Mouse (Mus musculus): ENCODE results near the gene Gnpat.

The Gnpat gene

DNA sequence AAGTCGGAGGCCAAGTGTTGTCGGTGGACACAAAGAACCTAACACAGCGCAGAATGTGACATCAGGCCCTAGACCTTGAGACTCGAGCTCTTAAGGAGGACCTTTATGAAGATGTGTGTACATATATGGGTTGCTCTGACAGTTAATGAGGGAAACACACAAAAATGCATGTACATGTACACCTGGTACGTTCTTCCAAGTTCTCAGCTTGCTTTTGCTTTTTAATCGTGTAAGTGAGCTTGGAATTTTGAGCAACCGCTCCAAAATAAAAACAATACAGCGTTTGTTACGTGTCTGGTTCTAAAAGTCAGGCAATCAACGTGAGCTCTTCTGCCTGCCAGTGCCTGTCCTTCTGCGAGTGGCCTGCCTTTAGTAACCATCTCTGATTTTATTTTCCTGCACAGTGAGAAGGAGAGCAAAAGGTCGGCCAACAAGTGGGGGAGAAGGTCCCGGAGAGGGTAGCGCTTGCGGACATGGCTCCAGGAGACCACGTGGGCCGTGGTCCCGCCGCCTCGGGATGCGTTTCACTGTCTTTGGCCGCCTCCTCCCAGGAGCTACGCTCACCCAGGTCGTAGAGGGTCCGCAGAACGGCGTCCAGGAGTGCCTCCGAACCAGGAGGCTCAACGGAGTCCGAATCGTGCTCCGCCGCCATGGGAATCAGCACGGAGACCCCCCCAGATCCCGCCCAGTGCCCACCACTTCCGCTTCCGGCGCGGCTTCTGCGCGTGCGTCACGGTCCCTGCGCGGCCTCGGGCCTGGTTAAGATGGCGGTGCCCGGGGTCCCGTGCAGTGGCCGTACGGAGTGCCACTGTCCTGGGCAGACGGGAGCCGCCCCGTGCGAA lies at the start of gene Gnpat, which contains the start of gene 2810004N23Rik:
TSS of gene Gnpat (plus strand) at position 713 of the 842 bp plus-strand sequence.
TSS of gene 2810004N23Rik (minus strand) at position 800 of the 842 bp plus-strand sequence.
- DNase-seq (ENCODE audit: low spot score in 2 of 2) = peak; percentile 78 to 88

GRCm38 (mm10) chr8:124813326-124813725 lies 49.5 kb upstream of the Gnpat start:
- no peak for DNase-seq (ENCODE audit: low spot score in 2 of 2)

DNA sequence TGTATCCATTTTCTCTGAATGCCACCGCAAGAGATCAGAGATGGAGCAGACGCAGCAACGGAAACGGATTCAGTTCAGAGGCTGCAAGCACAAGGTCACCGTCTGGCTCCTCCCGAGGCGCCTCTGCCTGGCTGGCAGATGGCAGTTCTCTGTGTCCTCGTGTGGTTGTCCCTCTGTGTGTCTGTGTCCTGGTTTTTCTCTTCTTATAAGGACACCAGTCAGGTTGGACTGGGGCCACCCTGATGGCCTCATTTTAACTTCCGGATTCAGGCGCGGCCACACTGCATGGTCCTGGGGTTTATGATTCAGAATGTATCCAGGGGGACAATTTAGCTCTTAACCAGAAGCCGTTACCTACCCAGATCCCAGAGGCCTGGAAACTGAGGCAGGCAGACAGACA lies 47.0 kb upstream of the Gnpat start:
- no peak for DNase-seq (ENCODE audit: low spot score in 2 of 2)

DNA sequence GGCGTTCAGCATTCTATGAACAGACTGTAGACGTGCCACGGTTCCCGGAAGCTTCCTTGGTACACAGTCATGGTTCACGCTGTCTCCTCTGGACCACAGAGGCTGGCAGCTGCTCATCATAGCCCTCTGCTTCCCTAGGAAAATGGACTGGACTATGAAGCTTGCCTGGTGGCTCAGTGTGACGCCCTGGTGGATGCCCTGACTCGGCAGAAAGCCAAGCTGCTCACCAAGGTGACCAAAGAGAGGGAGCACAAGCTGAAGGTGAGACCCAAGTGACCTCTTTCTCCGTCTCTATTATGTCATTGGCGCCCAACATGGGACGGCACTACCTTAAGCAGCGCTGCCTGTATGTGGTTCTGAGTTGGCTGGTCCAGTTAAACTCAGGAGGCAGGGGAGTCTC lies 46.0 kb upstream of the Gnpat start:
- DNase-seq (ENCODE audit: low spot score in 2 of 2) = no peak

DNA sequence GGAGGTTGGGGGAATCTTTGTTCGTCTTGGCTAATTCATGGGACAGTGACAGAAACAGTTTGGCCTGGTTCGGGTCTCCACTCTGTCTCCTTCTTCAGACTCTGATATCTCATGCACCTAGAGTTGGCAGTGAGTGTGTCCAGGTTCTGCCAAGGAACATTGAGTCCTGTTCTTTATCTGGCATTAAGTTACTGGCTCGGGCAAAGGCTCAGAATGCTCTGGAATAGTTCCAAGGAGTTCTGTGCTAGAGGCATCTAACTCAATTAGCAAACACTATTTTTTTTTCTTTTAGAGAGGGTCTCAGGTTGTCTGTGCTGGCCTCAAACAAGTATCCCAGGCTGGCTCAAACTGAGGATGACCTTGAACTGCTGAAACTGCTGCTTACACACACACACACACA lies 45.5 kb upstream of the Gnpat start:
- no peak for DNase-seq (ENCODE audit: low spot score in 2 of 2)

- no peak for DNase-seq (ENCODE audit: low spot score in 2 of 2)
Observed at GRCm38 (mm10) chr8:124819612-124820115, 43.2 kb upstream of the Gnpat start.

DNA sequence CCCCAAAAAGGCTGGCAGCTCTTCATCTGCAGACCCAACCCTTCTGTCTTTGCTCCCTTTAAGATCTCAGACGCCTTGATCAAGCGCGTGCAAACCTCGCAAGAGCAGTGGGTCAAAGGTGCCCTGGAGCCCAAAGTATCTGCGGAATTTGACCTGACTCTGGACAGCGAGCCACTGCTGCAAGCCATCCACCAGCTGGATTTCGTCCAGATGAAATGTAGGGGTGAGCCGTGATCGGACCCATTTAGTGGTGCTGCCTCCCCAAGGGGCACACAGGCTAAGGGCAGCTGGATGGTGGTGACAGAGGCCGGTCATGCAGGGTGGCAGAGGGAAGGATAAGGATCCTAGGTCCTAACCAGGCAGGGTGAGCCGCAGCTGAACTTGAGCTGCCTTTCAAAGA lies 42.7 kb upstream of the Gnpat start:
- DNase-seq (ENCODE audit: low spot score in 2 of 2) = no peak

GRCm38 (mm10) chr8:124823497-124823896 lies 39.3 kb upstream of the Gnpat start:
- DNase-seq (ENCODE audit: low spot score in 2 of 2) = no peak

- DNase-seq (ENCODE audit: low spot score in 2 of 2) = no peak
Observed at GRCm38 (mm10) chr8:124826658-124827057, 36.2 kb upstream of the Gnpat start.

- DNase-seq (ENCODE audit: low spot score in 2 of 2) = peak in 1 of 2 experiments; percentile 41
Observed at GRCm38 (mm10) chr8:124827387-124827786, 35.4 kb upstream of the Gnpat start.

DNA sequence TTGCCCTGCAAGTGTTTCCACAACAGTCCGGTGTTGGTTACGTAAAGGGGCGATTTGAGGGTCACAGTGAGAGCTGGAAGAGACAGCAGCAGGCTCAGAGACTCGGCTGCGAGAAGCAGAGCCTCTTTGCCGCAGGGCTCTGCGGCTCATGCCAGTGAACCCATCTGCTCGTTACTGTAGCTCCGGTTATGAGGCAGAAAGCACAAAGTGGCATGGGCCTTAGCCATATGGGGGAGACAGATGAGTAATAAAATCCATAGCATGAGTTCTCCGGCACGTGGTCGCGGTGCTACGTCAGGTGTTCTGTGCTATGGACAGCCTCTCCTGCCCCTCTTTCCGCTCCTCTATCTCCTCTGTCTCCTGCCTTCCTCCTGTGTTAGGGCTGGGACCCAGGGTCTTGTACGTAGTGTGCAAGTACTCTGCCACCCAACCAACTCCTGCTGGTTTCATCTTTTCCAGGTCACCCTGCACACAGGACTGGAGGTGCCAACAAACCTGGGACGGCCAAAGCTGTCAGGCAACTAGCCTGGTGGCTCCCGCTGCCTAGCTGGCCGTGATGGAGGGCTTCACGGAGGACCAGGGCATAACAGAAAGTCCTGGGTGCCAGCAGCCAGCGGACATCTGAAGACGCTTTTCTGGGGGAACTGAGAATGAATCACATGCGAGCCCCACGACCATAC lies 34.1 kb upstream of the Gnpat start:
- no peak for DNase-seq (ENCODE audit: low spot score in 2 of 2)

GRCm38 (mm10) chr8:124830050-124830449 lies 32.8 kb upstream of the Gnpat start:
- no peak for DNase-seq (ENCODE audit: low spot score in 2 of 2)

- no peak for DNase-seq (ENCODE audit: low spot score in 2 of 2)
Observed at GRCm38 (mm10) chr8:124831531-124831930, 31.3 kb upstream of the Gnpat start.

DNA sequence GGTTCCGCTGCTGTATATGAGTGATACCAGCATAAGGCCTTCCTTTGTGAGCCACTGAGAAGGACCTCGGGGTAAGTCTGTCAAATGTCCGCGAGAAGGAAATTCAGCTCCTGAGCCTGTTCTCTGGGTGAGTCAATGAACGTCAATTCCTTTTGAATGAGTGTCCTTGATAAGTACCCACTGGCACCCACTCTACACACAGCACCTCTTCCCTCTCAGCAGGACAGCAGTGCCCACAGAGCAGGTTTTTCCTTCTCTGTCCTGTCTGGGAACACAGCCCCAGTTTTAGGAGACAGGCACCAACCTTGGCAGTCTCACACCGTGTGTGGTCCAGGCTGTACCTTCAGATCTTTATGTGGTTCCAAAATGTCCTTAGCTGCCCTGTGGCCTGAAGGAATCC lies 30.9 kb upstream of the Gnpat start:
- DNase-seq (ENCODE audit: low spot score in 2 of 2) = no peak

DNA sequence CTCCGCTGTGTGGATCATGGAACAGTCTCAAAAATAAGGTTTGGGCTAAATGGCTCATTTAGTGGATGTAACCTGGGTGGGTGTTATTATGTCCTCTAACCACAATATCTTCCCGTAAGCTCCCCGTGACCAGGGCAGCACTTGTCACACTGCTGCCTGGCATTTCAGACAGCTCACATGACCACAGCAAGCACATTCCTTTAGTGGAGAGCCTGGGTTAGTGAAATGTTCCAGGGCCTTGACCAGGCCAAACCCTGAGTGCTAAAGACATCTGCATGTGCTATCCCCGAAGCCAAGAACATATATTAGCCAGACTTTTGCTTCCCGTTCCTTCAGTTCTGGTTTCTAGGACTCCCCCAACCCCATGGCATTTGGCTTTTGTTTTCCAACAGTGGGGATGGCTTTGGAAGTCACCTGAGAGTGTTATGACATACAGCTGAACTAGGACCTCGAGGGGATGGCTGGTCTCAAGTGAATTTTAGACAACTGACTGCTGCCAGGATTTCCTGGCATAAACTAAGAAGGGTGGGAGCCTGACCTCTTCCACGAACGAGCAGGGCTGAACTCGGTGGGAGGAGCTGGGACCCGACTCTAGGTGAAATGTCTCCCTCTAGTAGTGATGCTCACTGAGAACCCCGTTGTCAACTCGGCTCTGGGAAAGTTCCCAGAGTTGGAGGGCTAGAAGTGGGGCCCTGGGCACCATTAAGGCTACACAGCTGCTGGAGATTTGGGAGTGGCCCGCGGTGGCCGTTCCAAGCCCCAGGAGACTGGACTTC lies 29.2 kb upstream of the Gnpat start:
- no peak for DNase-seq (ENCODE audit: low spot score in 2 of 2)

DNA sequence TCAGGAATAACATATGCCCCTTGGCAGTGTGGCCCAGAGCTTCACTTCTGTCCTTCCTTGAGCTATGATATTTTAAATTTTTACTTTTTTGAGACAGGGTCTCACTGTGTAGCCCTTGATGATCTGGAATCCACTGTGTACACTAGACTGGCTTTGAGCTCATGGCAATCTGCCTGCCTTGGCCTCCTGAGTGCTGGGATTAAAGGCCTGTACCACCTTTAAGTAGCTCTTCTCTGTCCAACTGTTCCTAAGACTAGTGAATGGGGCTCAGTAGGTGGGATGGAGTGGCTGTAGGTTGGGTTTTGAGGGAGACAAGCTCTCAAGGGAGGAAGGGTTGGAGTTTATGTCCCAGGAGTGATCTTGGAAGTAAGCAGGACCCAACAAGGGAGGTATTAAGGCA lies 27.0 kb upstream of the Gnpat start:
- DNase-seq (ENCODE audit: low spot score in 2 of 2) = no peak

GRCm38 (mm10) chr8:124836273-124836672 lies 26.6 kb upstream of the Gnpat start:
- no peak for DNase-seq (ENCODE audit: low spot score in 2 of 2)

DNA sequence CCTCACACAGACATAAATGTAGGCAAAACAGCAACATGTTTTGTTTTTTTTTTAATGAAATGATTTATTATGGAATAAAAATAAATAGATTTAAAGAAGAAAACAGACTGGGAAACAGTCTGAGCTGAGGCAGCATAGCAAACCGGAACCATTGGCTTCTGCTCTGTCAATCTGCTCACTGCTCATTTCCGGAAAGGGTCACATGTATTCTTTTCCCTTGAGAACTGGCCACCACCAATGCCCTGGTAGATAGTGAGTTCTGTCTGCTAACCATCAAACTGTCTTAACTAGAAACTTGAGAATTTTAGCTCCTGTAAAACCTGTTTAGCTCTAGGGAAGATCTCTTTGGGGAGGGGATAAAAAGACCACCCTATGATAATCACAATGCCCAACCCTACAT lies 25.9 kb upstream of the Gnpat start:
- DNase-seq (ENCODE audit: low spot score in 2 of 2) = no peak

DNA sequence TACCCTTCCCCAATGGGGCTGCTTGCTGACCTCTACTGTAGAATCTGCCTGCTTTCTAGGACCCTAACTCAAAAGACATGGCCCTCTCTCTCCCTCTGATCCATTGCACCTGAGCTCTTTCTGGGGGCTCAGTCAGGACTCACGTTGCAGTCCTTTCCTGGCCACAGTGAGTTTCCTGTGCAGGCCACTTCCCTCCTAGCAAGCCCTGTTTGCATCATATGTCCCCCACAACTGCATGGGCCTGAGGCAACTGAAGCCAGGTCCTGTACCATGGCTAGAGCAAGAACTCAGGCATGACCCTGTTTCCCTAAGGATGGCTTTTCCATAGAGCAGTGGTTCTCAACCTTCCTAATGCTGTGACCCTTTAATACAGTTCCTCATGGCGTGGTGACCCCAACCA lies 24.9 kb upstream of the Gnpat start:
- no peak for DNase-seq (ENCODE audit: low spot score in 2 of 2)

DNA sequence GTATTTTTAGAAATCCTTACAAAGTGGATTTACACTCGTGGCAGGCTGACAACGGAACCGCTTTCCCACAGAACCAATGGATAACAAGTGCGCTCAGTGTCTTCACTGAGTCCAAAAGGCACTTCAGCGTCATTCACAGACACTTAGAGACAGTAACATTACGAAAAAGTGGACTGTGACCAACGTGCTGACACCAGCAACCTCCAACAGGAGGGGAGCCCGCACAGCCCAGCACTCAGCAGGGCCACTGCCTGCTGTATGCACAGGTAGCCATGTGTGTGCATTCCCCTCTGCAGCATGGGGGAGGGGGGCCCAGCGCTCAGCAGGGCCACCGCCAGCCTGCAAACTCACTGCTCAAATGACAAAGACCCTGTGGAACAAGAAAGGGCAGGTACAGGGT lies 23.5 kb upstream of the Gnpat start:
- DNase-seq (ENCODE audit: low spot score in 2 of 2) = no peak

DNA sequence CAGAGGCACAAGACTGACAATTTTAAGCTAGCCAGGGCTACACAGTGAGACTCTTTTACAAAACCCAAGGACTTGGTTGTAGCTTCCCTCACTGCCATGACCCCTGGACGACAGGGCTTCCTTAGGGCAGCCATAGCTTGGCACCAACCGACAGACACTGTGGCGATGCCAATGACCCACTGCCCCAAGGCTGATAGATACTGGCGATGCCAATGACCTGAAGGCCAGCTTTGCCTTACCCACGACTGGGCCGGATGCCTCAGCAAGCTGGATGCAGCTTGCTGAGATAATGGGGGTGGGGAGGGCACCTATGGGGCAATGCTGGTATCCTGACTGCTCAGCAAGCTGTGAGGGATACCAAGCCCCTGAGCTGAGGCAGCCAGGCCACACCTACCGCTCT lies 21.9 kb upstream of the Gnpat start:
- no peak for DNase-seq (ENCODE audit: low spot score in 2 of 2)

DNA sequence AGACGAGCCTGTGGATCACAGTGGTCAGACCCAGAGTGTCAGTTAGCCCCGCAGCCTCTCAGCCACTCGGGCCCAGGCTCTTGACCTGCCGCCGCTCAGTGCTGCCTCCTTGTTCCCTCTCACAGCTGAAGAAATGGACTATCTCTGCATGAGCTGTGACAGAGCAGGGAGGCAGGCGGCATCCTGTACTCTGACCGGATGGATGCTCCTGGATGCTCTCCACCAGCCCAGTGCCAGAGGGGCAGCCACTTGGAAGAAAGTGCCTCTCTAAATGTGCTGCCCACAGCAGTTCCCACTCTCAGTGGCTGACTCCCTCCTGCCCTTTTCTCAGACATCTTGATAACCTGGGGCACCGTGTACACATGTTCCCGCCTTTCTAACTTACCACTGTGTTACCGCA lies 21.1 kb upstream of the Gnpat start:
- DNase-seq (ENCODE audit: low spot score in 2 of 2) = no peak

Measured in frontal cortex, postnatal 14 days (tissue).